Mouse (Mus musculus) limb, embryonic 14.5 days (tissue): Measurements from ENCODE around the gene Rerg. TPM values are rescaled to one million over a fixed set of nuclear protein-coding genes. Genes with fewer than 3 reads are reported as not detected.
A peak's percentile ranks its signal among the peaks of the same experiment; 100 is the strongest.

Experiments
- ATAC-seq: fragments of 200-750 bp; cut with Nextera tagmentation; 2 replicates; pipeline ENCODE4 v1.8.0; 2017; ENCODE audit warnings: low read depth, moderate number of reproducible peaks, moderate TSS enrichment; ENCODE audit not compliant: low FRiP score
- DNase-seq: peaks from one replicate; pipeline ENCODE4 v3.0.0-alpha.2; 2015; ENCODE audit warnings: low spot score
- H3K27ac ChIP-seq: fragments of 300-500 bp; sonication (generic); replicated peaks from 2 replicates; pipeline ENCODE4 v1.5.1; 2014; ENCODE audit warnings: low read depth, mild to moderate bottlenecking, low read length, moderate library complexity, mixed read lengths
- H3K27me3 ChIP-seq: fragments of 300-500 bp; sonication (generic); 2 replicates; pipeline ENCODE4 v1.6.1; 2014; ENCODE audit warnings: low read length, mixed read lengths; ENCODE audit not compliant: control insufficient read depth, insufficient read depth
- H3K36me3 ChIP-seq: fragments of 300-500 bp; sonication (generic); 2 replicates; pipeline ENCODE4 v1.6.1; 2014; ENCODE audit warnings: mild to moderate bottlenecking, low read length, moderate library complexity, mixed read lengths; ENCODE audit not compliant: control insufficient read depth, insufficient read depth
- H3K4me1 ChIP-seq: fragments of 300-500 bp; sonication (generic); 2 replicates; pipeline ENCODE4 v1.6.1; 2014; ENCODE audit warnings: antibody characterized with exemption, low read length, mixed read lengths; ENCODE audit not compliant: control insufficient read depth, insufficient read depth
- H3K4me2 ChIP-seq: fragments of 300-500 bp; sonication (generic); replicated peaks from 2 replicates; pipeline ENCODE4 v1.6.1; 2014; ENCODE audit warnings: low read depth, mild to moderate bottlenecking, low read length, moderate library complexity; ENCODE audit not compliant: severe bottlenecking
- H3K4me3 ChIP-seq: fragments of 300-500 bp; sonication (generic); replicated peaks from 2 replicates; pipeline ENCODE4 v1.5.1; 2014; ENCODE audit warnings: low read length
- H3K9ac ChIP-seq: fragments of 300-500 bp; sonication (generic); 2 replicates; pipeline ENCODE4 v1.6.1; 2014; ENCODE audit warnings: mild to moderate bottlenecking, low read depth, low read length, moderate library complexity; ENCODE audit not compliant: severe bottlenecking
- H3K9me3 ChIP-seq: fragments of 300-500 bp; sonication (generic); 2 replicates; pipeline ENCODE4 v1.6.1; 2016; ENCODE audit warnings: low read length; ENCODE audit not compliant: control insufficient read depth
- POLR2A ChIP-seq: fragments of 200-500 bp; IDR thresholded peaks from 2 replicates; pipeline ENCODE4 v1.8.0; 2012; ENCODE audit warnings: inconsistent platforms, mild to moderate bottlenecking, moderate library complexity, borderline replicate concordance; ENCODE audit not compliant: insufficient read depth, insufficient read length; ENCODE audit errors: extremely low read depth
- WGBS: fragments of 180-500 bp; shearing (Covaris S2); extraction: QIAGEN DNeasy Blood & Tissue Kit; methylation state at CpG from one replicate; pipeline ENCODE4 v1.1.7; 2014; 5-methylcytosine and 5-hydroxymethylcytosine counted together
- polyA plus RNA-seq, 2 experiments: library from polyadenylated mRNA; depleted of rRNA in 1 of 2; stranded (reverse) in 1 of 2; unstranded in 1 of 2; fragments of >200 nt; fragmentation: Nextera tagmentation in 1 of 2; extraction: Ambion mirVana in 1 of 2; gene quantifications; 2 replicates each; pipeline versions ENCODE4 v1.2.1 to v1.2.3; 2012 to 2014

Rerg gene
- polyA plus RNA-seq, 2 experiments = 22.1 to 33.6 TPM

- DNase-seq (no peak), ATAC-seq (no peak)
- Histone ChIP-seq H3K4me1 (peaks cover 31% of the 10 kb centered on the region), H3K4me2 (no peak overlapping the region), H3K27ac (no peak overlapping the region), H3K27me3 (no peaks in the 10 kb centered on the region), H3K4me3 (no peak overlapping the region), H3K9ac (no peak overlapping the region), H3K9me3 (no peaks in the 10 kb centered on the region), H3K36me3 (no peaks in the 10 kb centered on the region)
- 79% methylated on average over 4 of the region's 4 CpGs for WGBS
- TF ChIP-seq POLR2A = no peak
Measured at GRCm38 (mm10) chr6:137105285-137105684, 65.0 kb downstream of the Rerg start.

GRCm38 (mm10) chr6:137102662-137103179, 67.6 kb downstream of the Rerg start:
- 16% methylated on average over 10 of the region's 10 CpGs for WGBS
- ATAC-seq = peak; percentile 39; the same call in 1 of the 2 replicates
- H3K27ac ChIP-seq = peak overlapping the region; percentile 48

GRCm38 (mm10) chr6:137101886-137102661, 68.2 kb downstream of the Rerg start:
- no peaks in the 10 kb centered on the region for H3K9me3 ChIP-seq
- no peak overlapping the region for H3K27ac ChIP-seq
- ATAC-seq (no peak), DNase-seq (no peak)
- no peak overlapping the region for H3K4me2 ChIP-seq
- H3K36me3 ChIP-seq = no peaks in the 10 kb centered on the region
- no peak for TF ChIP-seq POLR2A
- no peaks in the 10 kb centered on the region for H3K27me3 ChIP-seq
- peaks cover 30% of the 10 kb centered on the region for H3K4me1 ChIP-seq
- H3K9ac ChIP-seq = no peak overlapping the region
- no peak overlapping the region for H3K4me3 ChIP-seq
- WGBS = 67% methylated on average over 7 of the region's 7 CpGs

More at GRCm38 (mm10) chr6:137102662-137103179, 67.6 kb downstream of the Rerg start:
- Histone ChIP-seq H3K4me3 (no peak overlapping the region), H3K4me2 (no peak overlapping the region), H3K27me3 (no peaks in the 10 kb centered on the region), H3K9me3 (no peaks in the 10 kb centered on the region), H3K9ac (no peak overlapping the region), H3K4me1 (peaks cover 30% of the 10 kb centered on the region), H3K36me3 (no peaks in the 10 kb centered on the region)
- no peak for TF ChIP-seq POLR2A
- DNase-seq = peak; percentile 59

GRCm38 (mm10) chr6:137100259-137100658, 70.0 kb downstream of the Rerg start:
- WGBS = 26% methylated on average over 2 of the region's 2 CpGs
- DNase-seq = no peak

GRCm38 (mm10) chr6:137098232-137099191, 71.8 kb downstream of the Rerg start:
- TF ChIP-seq POLR2A = no peak

More at GRCm38 (mm10) chr6:137100259-137100658, 70.0 kb downstream of the Rerg start:
- Histone ChIP-seq H3K36me3 (no peaks in the 10 kb centered on the region), H3K4me1 (peaks cover 30% of the 10 kb centered on the region), H3K4me3 (no peak overlapping the region), H3K9ac (no peak overlapping the region), H3K27me3 (no peaks in the 10 kb centered on the region), H3K27ac (no peak overlapping the region), H3K4me2 (no peak overlapping the region), H3K9me3 (no peaks in the 10 kb centered on the region)
- no peak for TF ChIP-seq POLR2A
- ATAC-seq = 0 out of 2 replicates have a peak, but pooled peaks have one; percentile 13

More at GRCm38 (mm10) chr6:137098232-137099191, 71.8 kb downstream of the Rerg start:
- Histone ChIP-seq H3K4me2 (no peak overlapping the region), H3K9ac (no peak overlapping the region), H3K4me3 (no peak overlapping the region), H3K27ac (peak overlapping the region; percentile 78), H3K27me3 (no peaks in the 10 kb centered on the region), H3K36me3 (no peaks in the 10 kb centered on the region), H3K4me1 (peaks cover 30% of the 10 kb centered on the region), H3K9me3 (no peaks in the 10 kb centered on the region)
- DNase-seq (peak; percentile 41), ATAC-seq (no peak)
- 43% methylated on average over 18 of the region's 18 CpGs for WGBS
